ENCODE assay signal across 23 mouse cellular contexts in the genomic region with DNA sequence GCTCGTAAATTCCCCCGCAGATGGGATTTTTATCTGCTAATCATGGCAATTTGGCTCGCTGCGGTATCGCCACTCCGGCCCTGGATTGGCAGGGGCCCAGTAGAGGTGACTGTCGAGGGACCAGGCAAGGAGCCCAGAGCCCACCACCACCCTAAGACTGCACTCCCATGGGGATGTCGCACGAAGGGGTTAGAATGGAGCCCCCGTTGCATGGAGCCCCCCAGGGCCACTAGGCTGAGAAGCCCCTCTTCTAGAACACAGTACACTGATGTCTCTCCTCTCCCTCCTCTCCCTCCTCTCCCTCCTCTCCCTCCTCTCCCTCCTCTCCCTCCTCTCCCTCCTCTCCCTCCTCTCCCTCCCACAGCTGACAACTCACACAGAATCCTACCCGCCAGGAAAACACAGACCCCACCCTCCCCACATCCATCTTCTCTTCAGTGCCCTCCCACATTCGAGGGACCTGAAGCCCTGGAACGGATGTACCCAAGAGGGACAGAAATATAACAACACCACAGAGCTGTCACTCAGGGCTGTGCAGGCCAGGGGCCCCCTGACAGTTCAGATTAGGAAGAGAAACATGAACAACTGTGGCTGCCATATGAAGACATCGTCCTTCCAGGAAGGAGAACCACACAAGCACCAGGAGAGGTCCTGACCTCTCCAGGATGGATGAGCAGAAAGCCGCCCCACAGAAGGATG.
DNase-seq lines count a peak whose midpoint lies in the region; ATAC-seq lines count a peak whose summit lies in the region.
"Had no signal": no experiment of that assay in that cellular context is flagged by ENCODE, and none has a peak within 500 bp of the region (broad histone marks: within the 10 kb centered on the region; RNA-seq: fewer than 3 reads in every experiment).

No protein-coding gene starts in this region.

- DNase-seq in cerebellum, postnatal 10 days: peak; percentile 39 to 48
- DNase-seq in cerebellum, adult 9-11 months: no peak
- no peak for DNase-seq in neural tube, embryonic 10.5 days (ENCODE audit: extremely low spot score, low spot score)
- DNase-seq in left cerebral cortex, postnatal 10 days (ENCODE audit: extremely low spot score in 1 of 2, low spot score in 2 of 2): no peak
- DNase-seq: adrenal gland, postnatal 10 days; cerebellum, adult 11 months; cerebellum, postnatal 25 days; kidney, adult 18-20 months; kidney, postnatal 14 days; lung, adult 2 months; right cerebral cortex, postnatal 4 days; thymus, postnatal 14 days had no signal

- ATAC-seq in hindbrain, embryonic 13.5 days (ENCODE audit: low FRiP score): no peak
- no peak for ATAC-seq in hindbrain, embryonic 12.5 days (ENCODE audit: low FRiP score)
- no peak for ATAC-seq in neural tube, embryonic 12.5 days (ENCODE audit: low FRiP score, low read depth)
- ATAC-seq in activated CD4-positive, CD25-positive, alpha-beta regulatory T cell, adult 4 months: no peak
- ATAC-seq: Patski had no signal

- H3K4me2 ChIP-seq in hindbrain, embryonic 13.5 days: no peak overlapping the region
- no peak overlapping the region for H3K4me2 ChIP-seq in hindbrain, embryonic 12.5 days (replicated peaks)
- no peak overlapping the region for H3K4me2 ChIP-seq in neural tube, embryonic 12.5 days (replicated peaks)
- H3K4me2 ChIP-seq: embryonic facial prominence, embryonic 13.5 days; heart, embryonic 12.5 days; midbrain, embryonic 11.5 days had no signal

- H3K9me3 ChIP-seq in hindbrain, embryonic 13.5 days: no peaks in the 10 kb centered on the region
- no peaks in the 10 kb centered on the region for H3K9me3 ChIP-seq in hindbrain, embryonic 12.5 days (replicated peaks)
- no peaks in the 10 kb centered on the region for H3K9me3 ChIP-seq in neural tube, embryonic 12.5 days
- H3K9me3 ChIP-seq: embryonic facial prominence, embryonic 13.5 days had no signal

- H3K36me3 ChIP-seq in hindbrain, embryonic 13.5 days: no peaks in the 10 kb centered on the region
- H3K36me3 ChIP-seq in hindbrain, embryonic 12.5 days: no peaks in the 10 kb centered on the region
- H3K36me3 ChIP-seq in neural tube, embryonic 12.5 days: no peaks in the 10 kb centered on the region
- H3K36me3 ChIP-seq: embryonic facial prominence, embryonic 13.5 days; heart, embryonic 12.5 days had no signal

- H3K27ac ChIP-seq in hindbrain, embryonic 13.5 days: no peak overlapping the region
- H3K27ac ChIP-seq in hindbrain, embryonic 12.5 days: no peak overlapping the region
- no peak overlapping the region for H3K27ac ChIP-seq in neural tube, embryonic 12.5 days
- H3K27ac ChIP-seq: embryonic facial prominence, embryonic 13.5 days; layer of hippocampus, adult 2 months; macrophage; stomach, postnatal 0 days had no signal

- 47% methylated on average over 15 of the region's 15 CpGs for WGBS in hindbrain, embryonic 13.5 days
- 54% methylated on average over 15 of the region's 15 CpGs for WGBS in hindbrain, embryonic 12.5 days
- 33% methylated on average over 15 of the region's 15 CpGs for WGBS in neural tube, embryonic 12.5 days

- peaks cover 21% of the 10 kb centered on the region for H3K4me1 ChIP-seq in hindbrain, embryonic 13.5 days (replicated peaks)
- peaks cover 12% of the 10 kb centered on the region for H3K4me1 ChIP-seq in hindbrain, embryonic 12.5 days
- peaks cover 15% of the 10 kb centered on the region for H3K4me1 ChIP-seq in neural tube, embryonic 12.5 days

- H3K9ac ChIP-seq in hindbrain, embryonic 13.5 days: peak overlapping the region; percentile 43; the same call in 1 of the 2 replicates
- no peak overlapping the region for H3K9ac ChIP-seq in hindbrain, embryonic 12.5 days
- 0 out of 2 replicates have a peak overlapping the region, but pooled peaks have one; percentile 33 for H3K9ac ChIP-seq in neural tube, embryonic 12.5 days
- H3K9ac ChIP-seq: embryonic facial prominence, embryonic 13.5 days; heart, embryonic 12.5 days had no signal

- peaks cover 5% of the 10 kb centered on the region; the same call in 1 of the 2 replicates for H3K27me3 ChIP-seq in hindbrain, embryonic 13.5 days
- H3K27me3 ChIP-seq in hindbrain, embryonic 12.5 days: no peaks in the 10 kb centered on the region
- H3K27me3 ChIP-seq in neural tube, embryonic 12.5 days (replicated peaks): no peaks in the 10 kb centered on the region
- H3K27me3 ChIP-seq: embryonic facial prominence, embryonic 13.5 days; heart, embryonic 12.5 days; Patski had no signal

- no peak overlapping the region for H3K4me3 ChIP-seq in hindbrain, embryonic 13.5 days
- no peak overlapping the region for H3K4me3 ChIP-seq in hindbrain, embryonic 12.5 days
- no peak overlapping the region for H3K4me3 ChIP-seq in neural tube, embryonic 12.5 days
- H3K4me3 ChIP-seq: embryonic facial prominence, embryonic 13.5 days; heart, embryonic 12.5 days; layer of hippocampus, adult 2 months had no signal

- intact Hi-C loops in left cerebral cortex, postnatal 10 days (cut with DNase I): no loop called here

Comparison
In these comparisons a context has a peak if more than half of its experiments do, and no peak if none do; other contexts are left out.
1. DNase-seq: peak in cerebellum, postnatal 10 days (2 of 2); none in cerebellum, adult 9-11 months (single experiment), neural tube, embryonic 10.5 days (single experiment) and left cerebral cortex, postnatal 10 days (0 of 2).